Mouse (Mus musculus): ENCODE results near the gene Olfr907.

Olfr907 gene

DNA sequence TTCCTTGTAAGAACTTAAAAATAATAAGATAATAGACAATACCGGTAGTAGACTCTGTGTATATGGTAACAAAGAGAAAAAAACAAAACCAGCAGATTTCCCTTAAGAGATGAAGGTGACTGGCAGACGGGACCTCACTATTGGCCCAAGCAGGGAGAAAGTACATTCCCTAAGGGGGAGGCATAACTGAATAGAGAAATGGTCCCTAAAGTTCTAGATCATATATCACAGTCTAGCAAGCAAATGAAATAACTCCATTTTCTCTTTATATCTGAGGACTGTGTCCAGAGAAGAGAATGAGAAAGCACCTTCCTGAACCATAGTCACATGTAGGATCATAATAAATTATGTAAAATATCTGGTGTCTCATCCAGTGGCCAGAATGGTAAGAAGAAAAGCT lies at the start of gene Olfr907:
Gene Olfr907 (plus strand): TSS at position 301 of the 400 bp plus-strand sequence.
- no peak for DNase-seq

DNA sequence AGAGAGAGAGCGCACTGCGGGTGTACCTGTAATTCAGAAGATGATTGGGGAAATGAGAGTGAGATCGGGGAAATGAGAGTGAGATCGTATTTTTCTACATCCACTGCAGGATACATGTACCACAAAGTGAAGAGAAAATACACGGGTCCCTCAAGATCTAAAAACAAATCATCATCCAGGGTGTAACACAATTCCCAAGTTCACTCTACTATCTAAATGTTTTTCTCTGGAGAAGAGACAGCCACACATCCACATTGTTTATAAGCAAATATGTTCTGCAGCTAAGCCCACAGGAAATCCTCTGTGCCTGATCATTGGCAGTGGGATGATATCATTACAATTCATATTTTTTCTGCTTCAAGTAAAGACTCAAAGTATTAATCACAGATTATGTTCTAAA lies 48.2 kb upstream of the Olfr907 start, which contains the start of gene Olfr902:
Gene Olfr902 (plus strand): TSS at position 301 of the 400 bp plus-strand sequence.
- DNase-seq, result no peak

DNA sequence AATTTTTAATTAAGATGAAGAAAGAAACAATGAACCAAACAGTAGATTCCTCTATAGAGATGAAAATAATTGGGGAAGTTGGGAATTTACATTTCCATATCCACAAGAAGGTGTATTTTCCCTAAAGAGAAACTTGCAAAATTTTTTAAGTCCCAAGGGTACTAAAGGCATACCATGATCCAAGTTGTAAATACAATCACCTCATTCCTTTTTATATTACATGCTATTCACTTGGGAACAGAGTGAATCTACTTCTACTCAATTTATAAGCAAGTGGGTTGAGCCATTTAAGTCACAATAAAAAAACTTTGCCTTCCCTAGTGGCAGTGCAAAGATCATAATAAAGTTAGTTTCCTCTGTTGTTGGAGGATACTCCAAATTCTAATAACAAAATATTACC lies 32.8 kb upstream of the Olfr907 start, which contains the start of gene Olfr904:
Gene Olfr904 (plus strand): TSS at position 301 of the 400 bp plus-strand sequence.
- DNase-seq, result no peak

- DNase-seq, result no peak
Measured at GRCm38 (mm10) chr9:38470807-38471206, 24.8 kb upstream of the Olfr907 start, which contains the start of gene Olfr905. Gene Olfr905, plus strand, starts transcription at chr9:38471107.

GRCm38 (mm10) chr9:38486785-38487184 lies 8.8 kb upstream of the Olfr907 start, which contains the start of gene Olfr906:
Gene Olfr906, plus strand, starts transcription at chr9:38487085.
- DNase-seq, result no peak

DNA sequence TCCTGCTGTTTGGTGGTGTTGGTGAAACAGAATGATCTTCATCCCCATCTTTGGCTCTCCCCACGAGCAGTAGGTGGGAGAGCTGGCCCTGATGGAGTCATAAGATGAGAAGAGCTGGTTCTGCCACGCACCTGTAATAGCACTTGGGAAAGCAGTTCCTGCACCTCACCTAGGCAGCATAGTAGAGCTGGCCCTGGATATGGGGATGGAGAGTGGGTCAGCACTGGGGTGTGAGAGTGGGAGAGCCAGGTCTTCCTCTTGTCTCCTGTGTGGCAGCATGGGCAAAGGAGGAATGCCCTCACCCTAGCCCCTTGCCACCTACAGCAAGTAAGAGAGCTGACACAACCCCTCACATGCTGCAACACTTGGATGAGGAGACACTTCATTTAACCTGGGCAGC lies 16.8 kb downstream of the Olfr907 start:
- no peak for DNase-seq

- no peak for DNase-seq
Measured at GRCm38 (mm10) chr9:38521280-38521679, 25.7 kb downstream of the Olfr907 start, which contains the start of gene Olfr911-ps1. Gene Olfr911-ps1, plus strand, starts transcription at chr9:38521580.

DNA sequence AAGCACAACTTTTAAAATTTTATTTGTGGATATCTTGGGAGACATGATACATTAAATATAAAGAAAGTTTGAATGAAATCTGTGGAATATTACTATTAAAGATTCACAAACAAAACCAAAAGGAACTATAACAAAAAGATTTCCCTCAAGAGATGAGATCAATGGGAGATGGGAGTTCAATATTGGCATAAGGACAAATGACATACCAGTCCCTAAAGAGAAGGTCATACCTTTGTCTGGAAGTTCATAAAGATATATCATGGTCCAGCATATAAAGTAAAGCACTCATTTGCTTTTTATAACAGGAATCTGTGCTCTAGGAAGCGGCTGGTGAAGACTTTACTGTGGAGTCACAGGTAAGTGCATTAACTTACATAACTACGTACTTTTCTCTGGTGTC lies 41.9 kb downstream of the Olfr907 start, which contains the start of gene Olfr910:
Gene Olfr910 (plus strand): TSS at position 301 of the 400 bp plus-strand sequence.
- no peak for DNase-seq
